Comparison of ENCODE assay signal across 8 mouse cellular contexts in genomic region chr6:29735689-29736451, GRCm38 (mm10). TPM values are rescaled to one million over a fixed set of nuclear protein-coding genes. Genes with fewer than 3 reads are reported as not detected.
DNase-seq lines count a peak whose midpoint lies in the region; ATAC-seq lines count a peak whose summit lies in the region.

No protein-coding gene starts in this region.

- H3K9me3 ChIP-seq in liver, embryonic 15.5 days (replicated peaks) = no peaks in the 10 kb centered on the region
- no peaks in the 10 kb centered on the region for H3K9me3 ChIP-seq in neural tube, embryonic 11.5 days (ENCODE audit: control insufficient read depth, low read length)

- no peaks in the 10 kb centered on the region for H3K36me3 ChIP-seq in liver, embryonic 15.5 days (replicated peaks)
- no peaks in the 10 kb centered on the region for H3K36me3 ChIP-seq in neural tube, embryonic 11.5 days (ENCODE audit: control insufficient read depth, insufficient read depth, low read length)

- under 1% methylated on average over 75 of the region's 75 CpGs for WGBS in liver, embryonic 15.5 days (ENCODE audit: insufficient replicate concordance)
- WGBS in neural tube, embryonic 11.5 days = under 1% methylated on average over 70 of the region's 75 CpGs

- intact Hi-C loops in left cerebral cortex, postnatal 4 days (cut with DNase I) = no loop called here
- intact Hi-C loops in gastrocnemius, postnatal 36 days (cut with DNase I) = no loop called here

- H3K4me2 ChIP-seq in liver, embryonic 15.5 days = peak overlapping the region; percentile 96
- H3K4me2 ChIP-seq in neural tube, embryonic 11.5 days (ENCODE audit: low read depth) = peak overlapping the region; percentile 73

- DNase-seq in left cerebral cortex, postnatal 4 days = peak; percentile 54
- no peak for DNase-seq in left cerebral cortex, adult 9 months (ENCODE audit: low spot score in 2 of 2)
- DNase-seq in gastrocnemius, postnatal 36 days = peak; percentile 35 to 55
- DNase-seq in neural tube, embryonic 11.5 days (ENCODE audit: low spot score) = peak; percentile 83
- DNase-seq in urinary bladder, postnatal 36 days (ENCODE audit: low spot score in 2 of 2) = peak; percentile 32 to 58

- H3K9ac ChIP-seq in liver, embryonic 15.5 days = peak overlapping the region; percentile 70
- peak overlapping the region; percentile 95 for H3K9ac ChIP-seq in neural tube, embryonic 11.5 days (ENCODE audit: low read length)

- ATAC-seq in common myeloid progenitor, adult 5-6 weeks (replicated peaks; ENCODE audit: low read depth, poor library complexity, severe bottlenecking) = peak; percentile 77
- ATAC-seq in inflammation-experienced regulatory T-cells, adult 6 months = peak; percentile 25
- ATAC-seq in liver, embryonic 15.5 days (ENCODE audit: insufficient read depth) = peak; percentile 66
- ATAC-seq in neural tube, embryonic 11.5 days (ENCODE audit: insufficient read depth, low FRiP score, low TSS enrichment) = peak; percentile 85

- H3K27ac ChIP-seq in liver, embryonic 15.5 days (replicated peaks) = peak overlapping the region; percentile 59
- peak overlapping the region; percentile 88 for H3K27ac ChIP-seq in neural tube, embryonic 11.5 days (ENCODE audit: low read depth, low read length)

- H3K27me3 ChIP-seq in liver, embryonic 15.5 days = peaks cover 67% of the 10 kb centered on the region
- H3K27me3 ChIP-seq in neural tube, embryonic 11.5 days (ENCODE audit: control insufficient read depth, insufficient read depth, low read length) = no peaks in the 10 kb centered on the region

- H3K4me1 ChIP-seq in liver, embryonic 15.5 days (replicated peaks) = peaks cover 27% of the 10 kb centered on the region
- peaks cover 8% of the 10 kb centered on the region for H3K4me1 ChIP-seq in neural tube, embryonic 11.5 days (ENCODE audit: control insufficient read depth, insufficient read depth, low read length)

- peak overlapping the region; percentile 68 for H3K4me3 ChIP-seq in liver, embryonic 15.5 days (replicated peaks)
- peak overlapping the region; percentile 93 for H3K4me3 ChIP-seq in neural tube, embryonic 11.5 days (ENCODE audit: low read depth, low read length)

RNA-seq across cellular contexts. Expression of gene Smo, which starts 0.6 kb away (rescaled TPM):
- 10 to 100 TPM; 14.6 to 16.2 TPM for total RNA-seq in left cerebral cortex, postnatal 4 days (2021)
- 29.8 and 31.7 TPM in 2 replicates for total RNA-seq in common myeloid progenitor, adult 5-6 weeks (2017)
- total RNA-seq in gastrocnemius, postnatal 36 days (2021) = 1 to 10 TPM; 4.4 to 4.5 TPM
- not detected for polyA plus RNA-seq in inflammation-experienced regulatory T-cells, adult 6 months (2017; shearing (Covaris generic))
- polyA plus RNA-seq in liver, embryonic 15.5 days (2015; fragmentation: Nextera tagmentation; extraction: Ambion mirVana) = 3.2 and 3.6 TPM in 2 replicates
- polyA plus RNA-seq in neural tube, embryonic 11.5 days (2014; fragmentation: Nextera tagmentation; extraction: Ambion mirVana) = 46.9 and 49.6 TPM in 2 replicates

RNA-seq across cellular contexts. Expression of gene Ahcyl2, which starts 31.9 kb away (rescaled TPM):
- total RNA-seq in left cerebral cortex, postnatal 4 days (2021) = 10 to 100 TPM; 51.3 to 54.1 TPM
- 24.1 and 25.4 TPM in 2 replicates for total RNA-seq in common myeloid progenitor, adult 5-6 weeks (2017)
- 10 to 100 TPM; 12.7 to 14.5 TPM for total RNA-seq in gastrocnemius, postnatal 36 days (2021)
- 10 to 100 TPM; 28.9 to 79.9 (median 60.8) TPM for polyA plus RNA-seq in inflammation-experienced regulatory T-cells, adult 6 months (2017; shearing (Covaris generic))
- polyA plus RNA-seq in liver, embryonic 15.5 days (2015; fragmentation: Nextera tagmentation; extraction: Ambion mirVana) = 3.8 and 4.6 TPM in 2 replicates
- 11.8 and 12.3 TPM in 2 replicates for polyA plus RNA-seq in neural tube, embryonic 11.5 days (2014; fragmentation: Nextera tagmentation; extraction: Ambion mirVana)

RNA-seq across cellular contexts. Expression of gene Tspan33, which starts 41.8 kb away (rescaled TPM):
- total RNA-seq in left cerebral cortex, postnatal 4 days (2021) = 1 to 10 TPM; 7.0 to 8.8 TPM
- 17.7 and 22.1 TPM in 2 replicates for total RNA-seq in common myeloid progenitor, adult 5-6 weeks (2017)
- total RNA-seq in gastrocnemius, postnatal 36 days (2021) = 1 to 10 TPM; 2.2 to 3.0 TPM
- polyA plus RNA-seq in inflammation-experienced regulatory T-cells, adult 6 months (2017; shearing (Covaris generic)) = under 1 TPM in 2 of 3 experiments, not detected in 1; 0.12 to 0.39 TPM
- polyA plus RNA-seq in liver, embryonic 15.5 days (2015; fragmentation: Nextera tagmentation; extraction: Ambion mirVana) = 184 and 205 TPM in 2 replicates
- 5.0 and 5.2 TPM in 2 replicates for polyA plus RNA-seq in neural tube, embryonic 11.5 days (2014; fragmentation: Nextera tagmentation; extraction: Ambion mirVana)

Comparison
In these comparisons a context has a peak if more than half of its experiments do, and no peak if none do; other contexts are left out.
1. DNase-seq: peak in left cerebral cortex, postnatal 4 days (single experiment), gastrocnemius, postnatal 36 days (2 of 2), neural tube, embryonic 11.5 days (single experiment) and urinary bladder, postnatal 36 days (2 of 2); none in left cerebral cortex, adult 9 months (0 of 2).
2. ATAC-seq: peak in every context shown above with its lines; median percentile 85 in neural tube, embryonic 11.5 days; 77 in common myeloid progenitor, adult 5-6 weeks; 66 in liver, embryonic 15.5 days; 25 in inflammation-experienced regulatory T-cells, adult 6 months.